Mouse (Mus musculus): ENCODE measurements around the gene Zfp202. TPM values are rescaled to one million over a fixed set of nuclear protein-coding genes. Genes with fewer than 3 reads are reported as not detected.
A peak's percentile ranks its signal among the peaks of the same experiment; 100 is the strongest.
"Not testable (repeated sequence)": the region's sequence is repeated elsewhere in the genome, so short reads cannot be mapped to it uniquely, and the experiment has no call there.

Zfp202 gene
- 1.3 and 1.7 TPM in 2 replicates for polyA plus RNA-seq (2015; fragmentation: Nextera tagmentation; extraction: Ambion mirVana)

DNA sequence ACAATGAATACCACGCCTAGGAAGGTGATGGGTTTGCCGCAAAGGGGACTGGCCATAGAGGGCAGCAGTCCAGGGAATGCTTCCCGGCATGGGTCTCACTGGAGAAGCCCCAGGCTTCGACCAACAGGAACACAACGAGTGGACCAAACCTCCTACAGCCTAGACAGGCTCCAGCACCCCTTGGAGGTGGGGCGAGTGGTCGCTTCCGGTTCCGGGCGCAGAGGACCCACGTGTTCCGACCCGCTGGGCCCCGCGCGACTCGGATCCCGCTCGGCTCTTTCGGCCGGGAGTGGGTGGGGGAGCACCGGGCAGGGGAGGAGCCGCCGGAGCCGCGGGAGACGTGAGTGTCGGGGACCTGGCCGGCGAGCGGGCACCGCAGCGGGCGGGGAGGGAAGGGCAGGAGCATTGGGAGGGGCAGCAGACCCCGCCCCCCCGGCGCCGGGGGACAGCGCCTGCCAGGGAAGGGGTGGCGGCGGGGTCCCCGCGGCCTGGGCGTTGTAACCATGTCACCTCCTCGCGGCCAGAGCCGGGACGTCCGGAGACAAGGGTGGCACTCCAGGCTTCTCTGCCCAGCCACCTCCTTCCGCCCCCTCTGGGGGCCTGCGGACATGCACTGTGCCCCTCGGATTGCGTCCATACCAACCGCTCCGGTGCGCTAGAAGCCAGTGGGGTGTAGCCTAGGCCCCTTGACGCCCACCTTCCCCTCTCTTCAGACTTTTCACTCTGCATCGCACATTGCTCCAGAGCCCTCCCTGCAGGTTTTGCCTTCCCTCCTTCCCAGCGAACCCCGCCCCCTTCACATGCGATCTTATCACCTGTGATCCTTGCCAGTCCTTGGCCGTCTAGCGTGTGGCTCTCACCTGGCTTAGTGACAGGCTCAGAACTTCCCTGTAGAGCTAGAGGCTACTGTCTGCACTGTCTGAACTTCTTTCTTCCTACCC, at the start of gene Zfp202:
Zfp202 (plus strand) TSS at position 219 of the 941 bp plus-strand sequence.
- Histone ChIP-seq H3K4me3 (ENCODE audit: low read depth, low read length) (peak within 1 kb of the TSS; percentile 72), H3K4me2 (replicated peaks; ENCODE audit: low read depth, low read length) (peak within 1 kb of the TSS; percentile 87), H3K36me3 (ENCODE audit: insufficient read depth, low read length) (no peaks in the 10 kb centered on the region), H3K9me3 (ENCODE audit: low read length) (no peaks in the 10 kb centered on the region), H3K4me1 (ENCODE audit: insufficient read depth, low read depth, low read length) (peaks cover 5% of the 10 kb centered on the region; the same call in 1 of the 2 replicates), H3K9ac (replicated peaks; ENCODE audit: low read depth) (peak within 1 kb of the TSS; percentile 63), H3K27me3 (replicated peaks; ENCODE audit: insufficient read depth, low read length) (no peaks in the 10 kb centered on the region), H3K27ac (ENCODE audit: low read length) (peak within 1 kb of the TSS; percentile 84)
- peak; percentile 98 for ATAC-seq
- peak; percentile 95 for DNase-seq (ENCODE audit: low spot score)
- TF ChIP-seq CTCF (IDR thresholded peaks at IDR 0.05) (peak; percentile 76), EP300 (IDR thresholded peaks at IDR 0.05) (no peak)
- 1% methylated on average over 47 of the region's 63 CpGs for WGBS

DNA sequence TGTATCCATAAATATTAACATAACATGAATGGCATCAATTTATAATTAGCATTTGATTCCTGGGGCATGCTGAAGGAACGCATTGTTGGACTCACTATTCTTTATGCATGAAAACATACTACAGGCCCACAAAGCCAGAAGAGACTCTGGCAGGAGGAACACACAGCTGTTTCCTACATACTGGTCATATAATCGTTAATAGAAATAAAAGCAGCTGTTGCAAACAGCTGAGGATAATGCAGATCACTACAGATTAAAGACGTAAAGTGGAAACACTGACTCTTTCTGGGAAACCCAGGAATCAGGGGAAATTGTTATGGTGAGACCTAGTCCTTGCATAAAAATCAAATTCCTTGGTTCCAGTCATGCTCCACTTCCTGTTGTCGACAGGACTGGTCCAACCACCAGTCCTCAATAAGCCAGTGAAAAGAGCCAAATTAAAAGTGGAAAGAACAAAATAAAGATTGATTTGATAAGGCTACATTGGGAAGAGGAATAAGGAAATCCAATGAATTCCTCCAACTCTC, 36.9 kb upstream of the Zfp202 start:
- DNase-seq (ENCODE audit: low spot score), result no peak
- Histone ChIP-seq H3K36me3 (ENCODE audit: insufficient read depth, low read length) (no peaks in the 10 kb centered on the region), H3K9me3 (ENCODE audit: low read length) (no peaks in the 10 kb centered on the region), H3K4me3 (ENCODE audit: low read depth, low read length) (no peak overlapping the region), H3K27me3 (replicated peaks; ENCODE audit: insufficient read depth, low read length) (no peaks in the 10 kb centered on the region), H3K27ac (ENCODE audit: low read length) (no peak overlapping the region), H3K4me1 (ENCODE audit: insufficient read depth, low read depth, low read length) (no peaks in the 10 kb centered on the region), H3K4me2 (replicated peaks; ENCODE audit: low read depth, low read length) (no peak overlapping the region), H3K9ac (replicated peaks; ENCODE audit: low read depth) (no peak overlapping the region)
- no peak for TF ChIP-seq CTCF (IDR thresholded peaks at IDR 0.05)
- TF ChIP-seq EP300 (IDR thresholded peaks at IDR 0.05), result no peak
- no peak for ATAC-seq
- WGBS, result 66% methylated on average over 4 of the region's 4 CpGs

DNA sequence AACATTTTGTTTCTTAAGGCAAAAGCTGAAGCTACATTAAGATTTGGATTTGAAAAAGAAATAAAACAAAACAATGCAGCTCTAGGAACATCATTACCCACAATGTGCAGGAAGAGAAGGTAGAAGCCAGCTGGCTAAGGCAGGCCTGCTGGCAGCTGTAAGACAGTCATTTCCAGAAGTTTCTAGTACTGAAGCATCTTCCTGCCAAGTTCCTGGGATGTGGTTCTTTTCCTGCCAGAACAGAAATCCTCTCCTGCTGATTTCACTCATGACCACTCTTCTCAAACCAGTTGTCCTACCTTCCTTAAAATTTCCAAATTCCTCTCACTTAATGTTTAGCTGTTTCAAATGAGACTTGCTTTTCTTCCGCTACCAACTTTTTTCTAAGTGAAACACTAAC, 25.7 kb upstream of the Zfp202 start:
- ATAC-seq, result no peak
- Histone ChIP-seq H3K9me3 (ENCODE audit: low read length) (no peaks in the 10 kb centered on the region), H3K36me3 (ENCODE audit: insufficient read depth, low read length) (no peaks in the 10 kb centered on the region), H3K9ac (replicated peaks; ENCODE audit: low read depth) (no peak overlapping the region), H3K27ac (ENCODE audit: low read length) (no peak overlapping the region), H3K4me1 (ENCODE audit: insufficient read depth, low read depth, low read length) (no peaks in the 10 kb centered on the region), H3K4me2 (replicated peaks; ENCODE audit: low read depth, low read length) (no peak overlapping the region), H3K27me3 (replicated peaks; ENCODE audit: insufficient read depth, low read length) (no peaks in the 10 kb centered on the region), H3K4me3 (ENCODE audit: low read depth, low read length) (no peak overlapping the region)
- peak; percentile 10 for DNase-seq (ENCODE audit: low spot score)
- whole genome bisulfite sequencing, result 79% methylated on average over 1 of the region's 1 CpGs
- TF ChIP-seq EP300 (IDR thresholded peaks at IDR 0.05) (no peak), CTCF (IDR thresholded peaks at IDR 0.05) (no peak)

DNA sequence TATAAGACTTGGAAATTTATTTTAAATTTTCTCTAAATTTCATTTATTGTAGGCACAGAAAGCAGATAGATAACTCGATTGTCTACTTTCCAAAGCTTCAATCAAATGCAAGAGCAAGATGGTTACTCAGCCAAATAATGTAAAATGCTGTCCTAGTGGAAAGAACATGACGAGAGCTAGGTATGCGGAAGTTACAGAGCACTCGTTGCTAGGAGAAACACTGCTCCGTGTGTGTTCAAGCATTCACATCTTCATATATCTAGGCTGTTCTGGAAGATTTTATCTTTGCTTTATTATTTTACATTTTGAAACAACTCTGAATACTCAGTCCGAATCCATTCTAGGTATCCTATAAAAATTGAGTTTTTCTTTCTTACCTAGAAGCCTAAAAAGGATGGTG, 15.1 kb upstream of the Zfp202 start:
- Histone ChIP-seq H3K27ac (ENCODE audit: low read length) (no peak overlapping the region), H3K27me3 (replicated peaks; ENCODE audit: insufficient read depth, low read length) (no peaks in the 10 kb centered on the region), H3K4me2 (replicated peaks; ENCODE audit: low read depth, low read length) (no peak overlapping the region), H3K9ac (replicated peaks; ENCODE audit: low read depth) (no peak overlapping the region), H3K36me3 (ENCODE audit: insufficient read depth, low read length) (no peaks in the 10 kb centered on the region), H3K4me1 (ENCODE audit: insufficient read depth, low read depth, low read length) (no peaks in the 10 kb centered on the region), H3K9me3 (ENCODE audit: low read length) (no peaks in the 10 kb centered on the region), H3K4me3 (ENCODE audit: low read depth, low read length) (no peak overlapping the region)
- ATAC-seq (no peak), DNase-seq (ENCODE audit: low spot score) (no peak)
- 66% methylated on average over 6 of the region's 6 CpGs for WGBS
- no peak for TF ChIP-seq EP300 (IDR thresholded peaks at IDR 0.05)
- no peak for TF ChIP-seq CTCF (IDR thresholded peaks at IDR 0.05)

DNA sequence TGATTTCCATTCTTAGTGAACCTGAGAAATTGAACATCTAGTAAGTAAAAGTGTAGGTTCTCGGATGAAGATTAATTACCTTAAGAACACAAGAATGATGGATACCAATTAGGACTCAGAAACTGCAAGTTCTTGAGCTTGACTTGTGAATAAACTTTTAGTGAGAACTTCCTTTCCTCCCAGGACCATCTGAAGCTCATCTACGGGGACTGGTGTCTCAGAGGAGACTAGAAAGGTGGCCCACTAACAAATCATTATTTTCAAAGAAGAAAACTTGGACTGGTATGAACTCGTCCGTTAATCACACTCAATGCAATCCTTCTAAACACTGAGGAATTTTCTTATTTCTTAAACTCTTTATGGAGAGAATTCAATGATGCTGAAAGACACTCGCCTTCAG, 11.5 kb upstream of the Zfp202 start, which contains the start of gene Olfr986:
Olfr986 (plus strand) TSS at position 301 of the 400 bp plus-strand sequence.
- no peaks in the 10 kb centered on the region for H3K4me1 ChIP-seq (ENCODE audit: insufficient read depth, low read depth, low read length)
- WGBS, result 85% methylated on average over 5 of the region's 5 CpGs
- no peak within 1 kb of the TSS for H3K27ac ChIP-seq (ENCODE audit: low read length)
- H3K4me2 ChIP-seq (replicated peaks; ENCODE audit: low read depth, low read length), result no peak within 1 kb of the TSS
- DNase-seq (ENCODE audit: low spot score), result no peak
- H3K9me3 ChIP-seq (ENCODE audit: low read length), result no peaks in the 10 kb centered on the region
- TF ChIP-seq CTCF (IDR thresholded peaks at IDR 0.05), result no peak
- no peak for TF ChIP-seq EP300 (IDR thresholded peaks at IDR 0.05)
- no peaks in the 10 kb centered on the region for H3K27me3 ChIP-seq (replicated peaks; ENCODE audit: insufficient read depth, low read length)
- no peaks in the 10 kb centered on the region for H3K36me3 ChIP-seq (ENCODE audit: insufficient read depth, low read length)
- no peak within 1 kb of the TSS for H3K9ac ChIP-seq (replicated peaks; ENCODE audit: low read depth)
- no peak within 1 kb of the TSS for H3K4me3 ChIP-seq (ENCODE audit: low read depth, low read length)
- no peak for ATAC-seq

DNA sequence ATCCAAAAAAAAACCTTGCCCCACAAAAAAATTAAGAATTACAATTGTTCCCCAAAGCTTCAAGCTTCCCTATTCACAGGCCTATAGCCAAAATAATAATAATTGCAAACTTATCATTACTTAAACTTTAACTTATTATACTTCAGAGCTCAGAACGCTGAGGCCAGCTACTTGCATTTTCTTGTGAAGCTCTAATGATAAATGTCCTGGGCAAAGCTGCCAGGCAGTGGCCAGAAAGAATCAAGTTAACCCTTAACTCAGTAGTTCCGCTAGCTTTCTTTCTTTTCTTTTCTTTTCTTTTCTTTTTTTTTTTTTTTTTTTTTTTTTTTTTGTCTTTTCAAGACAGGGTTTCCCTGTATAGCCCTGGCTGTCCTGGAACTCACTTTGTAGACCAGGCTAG, 7.0 kb upstream of the Zfp202 start:
- H3K27ac ChIP-seq (ENCODE audit: low read length); H3K9ac ChIP-seq (replicated peaks; ENCODE audit: low read depth); H3K9me3 ChIP-seq (ENCODE audit: low read length); H3K4me2 ChIP-seq (replicated peaks; ENCODE audit: low read depth, low read length); H3K4me1 ChIP-seq (ENCODE audit: insufficient read depth, low read depth, low read length); H3K4me3 ChIP-seq (ENCODE audit: low read depth, low read length); DNase-seq (ENCODE audit: low spot score); H3K27me3 ChIP-seq (replicated peaks; ENCODE audit: insufficient read depth, low read length); ATAC-seq; H3K36me3 ChIP-seq (ENCODE audit: insufficient read depth, low read length): not testable (repeated sequence)
- 56% methylated on average over 2 of the region's 2 CpGs for WGBS
